Mouse (Mus musculus) forebrain, embryonic 13.5 days (tissue): ENCODE results near the gene Atp11a. TPM values are rescaled to one million over a fixed set of nuclear protein-coding genes. Genes with fewer than 3 reads are reported as not detected.

Experiments used
- ATAC-seq: fragments of 200-750 bp; cut with Nextera tagmentation; 2 replicates; pipeline ENCODE4 v1.8.0; 2017
- H3K27ac ChIP-seq: fragments of 300-500 bp; sonication (generic); 2 replicates; pipeline ENCODE4 v1.5.1; 2015; ENCODE audit warnings: inconsistent platforms, mild to moderate bottlenecking, moderate library complexity
- H3K27me3 ChIP-seq: fragments of 300-500 bp; sonication (generic); 2 replicates; pipeline ENCODE4 v1.6.1; 2015; ENCODE audit warnings: mild to moderate bottlenecking, inconsistent platforms
- H3K36me3 ChIP-seq: fragments of 300-500 bp; sonication (generic); 2 replicates; pipeline ENCODE4 v1.6.1; 2015; ENCODE audit warnings: mild to moderate bottlenecking, inconsistent platforms; ENCODE audit not compliant: poor library complexity, severe bottlenecking
- H3K4me1 ChIP-seq: fragments of 300-500 bp; sonication (generic); 2 replicates; pipeline ENCODE4 v1.6.1; 2015; ENCODE audit warnings: inconsistent platforms
- H3K4me2 ChIP-seq: fragments of 300-500 bp; sonication (generic); 2 replicates; pipeline ENCODE4 v1.6.1; 2015; ENCODE audit warnings: inconsistent platforms, mild to moderate bottlenecking, moderate library complexity
- H3K4me3 ChIP-seq: fragments of 300-500 bp; sonication (generic); 2 replicates; pipeline ENCODE4 v1.5.1; 2015; ENCODE audit warnings: mild to moderate bottlenecking, inconsistent platforms
- H3K9ac ChIP-seq: fragments of 300-500 bp; sonication (generic); 2 replicates; pipeline ENCODE4 v1.6.1; 2015; ENCODE audit warnings: mild to moderate bottlenecking, inconsistent platforms
- H3K9me3 ChIP-seq: fragments of 300-500 bp; sonication (generic); replicated peaks from 2 replicates; pipeline ENCODE4 v1.6.1; 2016; ENCODE audit warnings: inconsistent platforms
- WGBS: fragments of 180-500 bp; shearing (Covaris S2); methylation state at CpG from one replicate; pipeline ENCODE4 v1.1.7; 2015; 5-methylcytosine and 5-hydroxymethylcytosine counted together
- polyA plus RNA-seq: library from polyadenylated mRNA; unstranded; fragments of >200 nt; fragmentation: Nextera tagmentation; extraction: Ambion mirVana; gene quantifications from 2 replicates; pipeline ENCODE4 v1.2.1, GENCODE M21; 2015

The Atp11a gene
- polyA plus RNA-seq, 1 experiment from 2014 or later: 10.1 TPM

GRCm38 (mm10) chr8:12856038-12856437, 99.2 kb downstream of the Atp11a start:
- Histone ChIP-seq H3K27me3 (no peaks in the 10 kb centered on the region), H3K27ac (no peak overlapping the region), H3K4me3 (no peak overlapping the region), H3K9ac (no peak overlapping the region), H3K36me3 (peaks cover 69% of the 10 kb centered on the region), H3K9me3 (no peaks in the 10 kb centered on the region), H3K4me1 (no peaks in the 10 kb centered on the region), H3K4me2 (no peak overlapping the region)
- 82% methylated on average over 15 of the region's 15 CpGs for WGBS
- no peak for ATAC-seq

GRCm38 (mm10) chr8:12863061-12863460, 106.2 kb downstream of the Atp11a start:
- peaks cover 75% of the 10 kb centered on the region for H3K36me3 ChIP-seq
- no peak overlapping the region for H3K9ac ChIP-seq
- H3K27ac ChIP-seq: no peak overlapping the region
- no peaks in the 10 kb centered on the region for H3K9me3 ChIP-seq
- H3K27me3 ChIP-seq: no peaks in the 10 kb centered on the region
- H3K4me2 ChIP-seq: no peak overlapping the region
- H3K4me3 ChIP-seq: no peak overlapping the region
- no peak for ATAC-seq
- 85% methylated on average over 3 of the region's 3 CpGs for WGBS
- no peaks in the 10 kb centered on the region for H3K4me1 ChIP-seq

- Histone ChIP-seq H3K4me3 (no peak overlapping the region), H3K36me3 (peaks cover 69% of the 10 kb centered on the region), H3K27ac (no peak overlapping the region), H3K4me1 (no peaks in the 10 kb centered on the region), H3K4me2 (no peak overlapping the region), H3K9me3 (no peaks in the 10 kb centered on the region), H3K27me3 (no peaks in the 10 kb centered on the region), H3K9ac (no peak overlapping the region)
- WGBS: 79% methylated on average over 14 of the region's 14 CpGs
- no peak for ATAC-seq
Observed at GRCm38 (mm10) chr8:12863608-12864007, 106.8 kb downstream of the Atp11a start.

- no peaks in the 10 kb centered on the region for H3K27me3 ChIP-seq
- no peak overlapping the region for H3K4me2 ChIP-seq
- no peak for ATAC-seq
- H3K27ac ChIP-seq: no peak overlapping the region
- no peak overlapping the region for H3K4me3 ChIP-seq
- H3K9ac ChIP-seq: no peak overlapping the region
- 73% methylated on average over 6 of the region's 6 CpGs for WGBS
- no peaks in the 10 kb centered on the region for H3K9me3 ChIP-seq
- peaks cover 51% of the 10 kb centered on the region for H3K36me3 ChIP-seq
- peaks cover 10% of the 10 kb centered on the region for H3K4me1 ChIP-seq
Observed at GRCm38 (mm10) chr8:12865790-12866189, 109.0 kb downstream of the Atp11a start.

- peaks cover 41% of the 10 kb centered on the region for H3K4me1 ChIP-seq
- WGBS: 80% methylated on average over 3 of the region's 3 CpGs
- no peak overlapping the region for H3K9ac ChIP-seq
- ATAC-seq: no peak
- H3K4me2 ChIP-seq: no peak overlapping the region
- H3K4me3 ChIP-seq: no peak overlapping the region
- H3K27ac ChIP-seq: 0 out of 2 replicates have a peak overlapping the region, but pooled peaks have one; percentile 14
- H3K9me3 ChIP-seq: no peaks in the 10 kb centered on the region
- H3K27me3 ChIP-seq: no peaks in the 10 kb centered on the region
- peaks cover 14% of the 10 kb centered on the region for H3K36me3 ChIP-seq
Observed at GRCm38 (mm10) chr8:12869661-12870060, 112.8 kb downstream of the Atp11a start.

- no peak overlapping the region for H3K4me3 ChIP-seq
- peaks cover 4% of the 10 kb centered on the region for H3K36me3 ChIP-seq
- no peaks in the 10 kb centered on the region for H3K27me3 ChIP-seq
- H3K9me3 ChIP-seq: no peaks in the 10 kb centered on the region
- H3K4me2 ChIP-seq: no peak overlapping the region
- no peak overlapping the region for H3K9ac ChIP-seq
- WGBS: 86% methylated on average over 5 of the region's 5 CpGs
- peaks cover 51% of the 10 kb centered on the region for H3K4me1 ChIP-seq
- peak overlapping the region; percentile 86 for H3K27ac ChIP-seq
- ATAC-seq: no peak
Observed at GRCm38 (mm10) chr8:12870656-12871055, 113.8 kb downstream of the Atp11a start.

GRCm38 (mm10) chr8:12871461-12871860, 114.6 kb downstream of the Atp11a start:
- peak; percentile 55 for ATAC-seq
- no peak overlapping the region for H3K4me3 ChIP-seq
- WGBS: 0% methylated on average over 5 of the region's 5 CpGs
- no peaks in the 10 kb centered on the region for H3K36me3 ChIP-seq
- peak overlapping the region; percentile 27; the same call in 1 of the 2 replicates for H3K9ac ChIP-seq
- peak overlapping the region; percentile 86 for H3K27ac ChIP-seq
- H3K27me3 ChIP-seq: no peaks in the 10 kb centered on the region
- H3K4me2 ChIP-seq: peak overlapping the region; percentile 20; the same call in 1 of the 2 replicates
- peaks cover 59% of the 10 kb centered on the region for H3K4me1 ChIP-seq
- no peaks in the 10 kb centered on the region for H3K9me3 ChIP-seq

GRCm38 (mm10) chr8:12872983-12873356, 116.2 kb downstream of the Atp11a start:
- Histone ChIP-seq H3K27ac (peak overlapping the region; percentile 72), H3K36me3 (no peaks in the 10 kb centered on the region), H3K4me3 (peak overlapping the region; percentile 60), H3K4me1 (peaks cover 67% of the 10 kb centered on the region), H3K27me3 (no peaks in the 10 kb centered on the region), H3K9me3 (no peaks in the 10 kb centered on the region), H3K4me2 (peak overlapping the region; percentile 66), H3K9ac (peak overlapping the region; percentile 72)
- WGBS: 4% methylated on average over 8 of the region's 9 CpGs
- peak; percentile 30 for ATAC-seq

GRCm38 (mm10) chr8:12873357-12874046, 116.7 kb downstream of the Atp11a start, which contains the start of gene Mcf2l:
TSS of gene Mcf2l (plus strand) at chr8:12873806.
- WGBS: 1% methylated on average over 26 of the region's 30 CpGs
- Histone ChIP-seq H3K9ac (peak within 1 kb of the TSS; percentile 72), H3K9me3 (no peaks in the 10 kb centered on the region), H3K36me3 (no peaks in the 10 kb centered on the region), H3K4me3 (peak within 1 kb of the TSS; percentile 60), H3K27me3 (no peaks in the 10 kb centered on the region), H3K27ac (peak within 1 kb of the TSS; percentile 86), H3K4me1 (peaks cover 67% of the 10 kb centered on the region), H3K4me2 (peak within 1 kb of the TSS; percentile 66)
- peak; percentile 73 for ATAC-seq

GRCm38 (mm10) chr8:12874194-12874791, 117.5 kb downstream of the Atp11a start:
- Histone ChIP-seq H3K9ac (peak overlapping the region; percentile 72), H3K9me3 (no peaks in the 10 kb centered on the region), H3K4me3 (peak overlapping the region; percentile 60), H3K27me3 (no peaks in the 10 kb centered on the region), H3K36me3 (no peaks in the 10 kb centered on the region), H3K27ac (peak overlapping the region; percentile 72), H3K4me1 (peaks cover 66% of the 10 kb centered on the region), H3K4me2 (peak overlapping the region; percentile 66)
- 11% methylated on average over 8 of the region's 8 CpGs for WGBS
- peak; percentile 48 for ATAC-seq

- Histone ChIP-seq H3K4me1 (peaks cover 60% of the 10 kb centered on the region), H3K36me3 (peaks cover 3% of the 10 kb centered on the region), H3K9ac (peak overlapping the region; percentile 72; the same call in 1 of the 2 replicates), H3K9me3 (no peaks in the 10 kb centered on the region), H3K4me3 (peak overlapping the region; percentile 60; the same call in 1 of the 2 replicates), H3K27me3 (no peaks in the 10 kb centered on the region), H3K4me2 (peak overlapping the region; percentile 66), H3K27ac (no peak overlapping the region)
- ATAC-seq: no peak
- WGBS: 73% methylated on average over 4 of the region's 4 CpGs
Observed at GRCm38 (mm10) chr8:12874971-12875370, 118.2 kb downstream of the Atp11a start.

- Histone ChIP-seq H3K9ac (no peak overlapping the region), H3K4me2 (no peak overlapping the region), H3K27me3 (no peaks in the 10 kb centered on the region), H3K4me1 (peaks cover 44% of the 10 kb centered on the region), H3K9me3 (no peaks in the 10 kb centered on the region), H3K27ac (no peak overlapping the region), H3K4me3 (no peak overlapping the region), H3K36me3 (peaks cover 25% of the 10 kb centered on the region)
- WGBS: 86% methylated on average over 6 of the region's 6 CpGs
- ATAC-seq: no peak
Observed at GRCm38 (mm10) chr8:12877126-12877525, 120.3 kb downstream of the Atp11a start.
